Mouse (Mus musculus) hindbrain, embryonic 10.5 days (tissue): Measurements from ENCODE around the gene Notch1. TPM values are rescaled to one million over a fixed set of nuclear protein-coding genes. Genes with fewer than 3 reads are reported as not detected.

ENCODE experiments used
- DNase-seq: peaks from one replicate; pipeline ENCODE4 v3.0.0-alpha.2; 2017; ENCODE audit warnings: low spot score
- H3K27ac ChIP-seq: fragments of 300-500 bp; sonication (generic); 2 replicates; pipeline ENCODE4 v1.5.1; 2016; ENCODE audit warnings: mild to moderate bottlenecking, moderate library complexity
- H3K27me3 ChIP-seq: fragments of 300-500 bp; sonication (generic); 2 replicates; pipeline ENCODE4 v1.6.1; 2016; ENCODE audit warnings: mild to moderate bottlenecking; ENCODE audit not compliant: poor library complexity, insufficient read depth, severe bottlenecking
- H3K36me3 ChIP-seq: fragments of 300-500 bp; sonication (generic); 2 replicates; pipeline ENCODE4 v1.6.1; 2016; ENCODE audit warnings: mild to moderate bottlenecking, moderate library complexity
- H3K4me1 ChIP-seq: fragments of 300-500 bp; sonication (generic); replicated peaks from 2 replicates; pipeline ENCODE4 v1.6.1; 2016; ENCODE audit warnings: mild to moderate bottlenecking
- H3K4me3 ChIP-seq: fragments of 300-500 bp; sonication (generic); 2 replicates; pipeline ENCODE4 v1.5.1; 2016; ENCODE audit warnings: mild to moderate bottlenecking, moderate library complexity
- H3K9me3 ChIP-seq: fragments of 300-500 bp; sonication (generic); 2 replicates; pipeline ENCODE4 v1.6.1; 2016; ENCODE audit warnings: mild to moderate bottlenecking, moderate library complexity
- WGBS: fragments of 180-500 bp; shearing (Covaris S2); methylation state at CpG from one replicate; pipeline ENCODE4 v1.1.7; 2016; 5-methylcytosine and 5-hydroxymethylcytosine counted together
- polyA plus RNA-seq: library from polyadenylated mRNA; unstranded; fragments of >200 nt; fragmentation: Nextera tagmentation; extraction: Ambion mirVana; gene quantifications from 2 replicates; pipeline ENCODE4 v1.2.1, GENCODE M21; 2016

Notch1 gene
- polyA plus RNA-seq, result 39.1 and 46.4 TPM in 2 replicates

DNA sequence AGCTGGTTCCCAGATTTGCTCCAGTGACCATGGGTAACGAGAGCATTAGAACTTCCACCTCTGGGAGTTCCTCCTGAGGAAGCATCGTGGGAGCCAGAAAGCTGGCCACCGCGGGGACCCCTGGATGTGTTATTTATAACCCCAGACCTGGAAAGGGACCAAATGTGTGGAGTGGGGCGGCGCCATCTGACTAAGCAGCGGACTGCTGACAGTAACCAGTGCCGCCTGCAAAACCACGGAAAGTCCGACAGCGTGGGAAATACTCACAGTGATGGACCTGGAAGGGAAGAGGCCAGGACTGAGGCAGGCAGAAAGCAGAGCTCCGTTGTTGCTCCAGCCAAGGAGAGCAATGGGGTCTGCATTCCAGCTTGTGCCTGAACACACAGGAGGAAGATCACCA lies at the start of gene Notch1:
Gene Notch1, minus strand, starts transcription at position 389 of the 400 bp plus-strand sequence.
- peak; percentile 18 for DNase-seq
- H3K27ac ChIP-seq, result peak within 1 kb of the TSS; percentile 63; the same call in 1 of the 2 replicates

DNA sequence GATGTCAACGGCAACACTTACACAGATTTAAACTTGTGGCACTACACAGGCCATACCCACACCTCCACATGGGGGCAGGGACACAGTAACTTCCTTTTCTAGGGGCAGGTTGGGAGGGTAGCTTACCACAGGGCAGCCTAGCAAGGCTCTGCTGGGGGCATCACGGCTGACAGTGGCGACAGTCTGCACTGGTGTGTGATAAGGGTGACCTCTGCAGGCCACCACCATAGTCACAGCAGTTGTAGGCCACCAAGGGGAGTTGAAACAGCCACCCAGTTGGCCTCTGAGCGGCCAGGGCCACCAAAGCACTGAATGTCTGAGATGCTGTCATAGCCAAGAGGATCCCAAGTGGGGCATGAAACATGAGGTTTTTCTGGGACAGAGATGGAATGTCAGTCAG lies 49.8 kb upstream of the Notch1 start:
- no peak overlapping the region for H3K27ac ChIP-seq
- peaks cover 29% of the 10 kb centered on the region for H3K4me1 ChIP-seq
- no peaks in the 10 kb centered on the region for H3K36me3 ChIP-seq
- H3K9me3 ChIP-seq, result no peaks in the 10 kb centered on the region
- peak; percentile 69 for DNase-seq
- WGBS, result 20% methylated on average over 4 of the region's 4 CpGs
- no peak overlapping the region for H3K4me3 ChIP-seq
- H3K27me3 ChIP-seq, result no peaks in the 10 kb centered on the region; the same call in 1 of the 2 replicates

More for the DNA sequence above, at the start of gene Notch1:
- Histone ChIP-seq H3K9me3 (no peaks in the 10 kb centered on the region), H3K4me1 (peaks cover 42% of the 10 kb centered on the region), H3K27me3 (no peaks in the 10 kb centered on the region; the same call in 1 of the 2 replicates), H3K36me3 (no peaks in the 10 kb centered on the region), H3K4me3 (0 out of 2 replicates have a peak within 1 kb of the TSS, but pooled peaks have one; percentile 9)
- WGBS, result 61% methylated on average over 12 of the region's 12 CpGs

DNA sequence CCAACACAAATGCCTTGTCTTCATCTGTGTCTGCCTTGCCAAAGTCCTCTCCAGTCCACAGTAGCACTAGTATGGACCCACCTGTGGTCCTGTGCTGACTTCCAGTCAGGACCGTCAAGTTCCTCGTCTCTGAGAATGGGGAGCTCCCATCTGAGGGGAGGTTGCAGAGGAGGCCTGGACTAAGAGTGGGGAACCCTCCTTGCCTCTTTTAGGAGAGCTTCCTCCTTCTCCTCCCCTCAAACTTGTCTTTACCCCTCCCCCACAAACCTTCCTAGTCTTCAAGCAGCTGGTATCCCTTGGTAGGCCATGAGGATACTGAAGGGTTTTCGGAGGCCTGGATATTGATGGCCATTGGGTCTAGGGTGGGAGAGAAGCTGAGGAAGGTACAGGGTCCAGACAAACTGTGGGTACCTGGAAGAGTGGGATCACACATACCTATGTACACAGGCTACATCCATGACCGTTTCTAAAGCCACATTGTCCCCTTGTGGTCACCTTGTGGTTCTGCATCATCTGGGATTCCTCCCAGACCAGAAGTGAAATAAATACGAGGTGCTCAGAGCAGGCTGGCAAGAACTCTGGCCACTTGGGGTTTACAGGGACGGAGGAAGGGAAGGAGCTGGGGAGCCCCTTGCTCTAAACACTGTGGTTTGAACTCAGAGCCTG lies 45.0 kb upstream of the Notch1 start:
- DNase-seq, result peak; percentile 56
- Histone ChIP-seq H3K27ac (peak overlapping the region; percentile 74), H3K4me1 (peaks cover 44% of the 10 kb centered on the region), H3K36me3 (no peaks in the 10 kb centered on the region), H3K4me3 (no peak overlapping the region), H3K9me3 (no peaks in the 10 kb centered on the region), H3K27me3 (no peaks in the 10 kb centered on the region; the same call in 1 of the 2 replicates)
- 45% methylated on average over 6 of the region's 6 CpGs for WGBS

DNA sequence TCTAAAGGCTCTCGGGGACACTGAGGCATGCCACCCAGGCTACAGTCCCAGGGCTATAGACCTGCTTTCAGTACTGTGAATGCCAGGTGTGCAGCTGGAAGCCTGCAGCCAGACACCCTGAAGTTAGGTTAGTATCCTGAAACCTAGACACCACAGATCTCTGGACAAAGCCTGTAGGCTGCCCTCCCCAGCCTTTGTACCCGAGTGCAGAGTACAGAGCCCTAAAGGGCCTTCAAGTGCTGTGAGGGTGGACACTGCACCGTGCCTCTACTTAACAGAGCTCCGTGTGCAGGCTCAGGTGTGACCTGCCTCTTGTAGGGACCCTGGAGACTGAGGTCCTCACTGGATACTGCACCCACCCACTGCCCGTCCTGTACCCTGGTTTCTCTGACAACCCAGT lies 44.0 kb upstream of the Notch1 start:
- DNase-seq, result no peak
- Histone ChIP-seq H3K27me3 (no peaks in the 10 kb centered on the region; the same call in 1 of the 2 replicates), H3K4me3 (no peak overlapping the region), H3K27ac (peak overlapping the region; percentile 74), H3K9me3 (no peaks in the 10 kb centered on the region), H3K4me1 (peaks cover 38% of the 10 kb centered on the region), H3K36me3 (no peaks in the 10 kb centered on the region)
- 86% methylated on average over 5 of the region's 5 CpGs for WGBS

DNA sequence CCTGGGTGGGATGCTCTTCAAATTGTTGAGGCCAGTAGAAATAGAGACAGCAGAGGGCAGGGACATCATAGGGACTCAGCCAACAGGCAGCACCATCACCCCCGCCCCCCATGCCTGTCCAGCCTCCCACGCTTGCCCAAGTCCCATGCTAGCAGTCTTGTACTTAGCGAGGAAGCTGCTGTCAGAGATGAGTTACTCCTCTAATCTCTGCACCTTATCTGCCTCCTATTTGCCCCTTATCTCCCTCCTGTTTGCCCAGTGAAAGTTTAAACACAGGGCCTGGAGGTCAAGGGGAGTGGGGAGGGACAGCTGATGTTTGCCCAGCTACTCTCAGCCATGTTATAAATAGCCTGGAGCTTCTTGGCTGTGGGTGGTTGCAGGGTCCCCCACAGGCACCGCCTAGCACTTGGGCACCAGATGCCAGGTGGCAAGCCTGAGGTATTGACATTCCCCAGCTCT lies 40.1 kb upstream of the Notch1 start:
- no peaks in the 10 kb centered on the region for H3K9me3 ChIP-seq
- no peak overlapping the region for H3K4me3 ChIP-seq
- DNase-seq, result no peak
- 65% methylated on average over 4 of the region's 4 CpGs for WGBS
- H3K27me3 ChIP-seq, result no peaks in the 10 kb centered on the region; the same call in 1 of the 2 replicates
- H3K27ac ChIP-seq, result peak overlapping the region; percentile 46; the same call in 1 of the 2 replicates
- H3K4me1 ChIP-seq, result peaks cover 41% of the 10 kb centered on the region
- no peaks in the 10 kb centered on the region for H3K36me3 ChIP-seq

DNA sequence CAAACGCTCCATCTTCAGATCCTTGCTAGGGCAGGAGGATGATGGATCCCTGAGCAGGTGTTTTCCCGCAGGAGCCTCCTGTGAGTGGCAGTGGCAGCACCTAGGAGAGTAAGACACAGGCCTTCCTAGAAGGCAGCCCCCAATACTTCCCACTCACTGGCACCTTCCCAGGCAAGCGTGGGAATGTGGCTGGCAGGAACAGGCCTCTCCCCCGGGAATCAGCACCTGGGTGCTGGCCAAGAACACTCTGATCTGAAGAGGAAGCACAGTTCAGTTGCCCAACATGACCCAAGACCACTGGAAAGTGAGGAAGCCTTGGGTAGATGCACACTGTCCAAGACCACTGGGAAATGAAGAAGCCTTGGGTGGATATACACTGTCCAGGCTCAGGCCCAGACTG lies 38.6 kb upstream of the Notch1 start:
- Histone ChIP-seq H3K4me3 (no peak overlapping the region), H3K4me1 (peaks cover 34% of the 10 kb centered on the region), H3K27me3 (no peaks in the 10 kb centered on the region; the same call in 1 of the 2 replicates), H3K36me3 (no peaks in the 10 kb centered on the region), H3K27ac (0 out of 2 replicates have a peak overlapping the region, but pooled peaks have one; percentile 46), H3K9me3 (no peaks in the 10 kb centered on the region)
- WGBS, result 85% methylated on average over 4 of the region's 4 CpGs
- DNase-seq, result no peak

DNA sequence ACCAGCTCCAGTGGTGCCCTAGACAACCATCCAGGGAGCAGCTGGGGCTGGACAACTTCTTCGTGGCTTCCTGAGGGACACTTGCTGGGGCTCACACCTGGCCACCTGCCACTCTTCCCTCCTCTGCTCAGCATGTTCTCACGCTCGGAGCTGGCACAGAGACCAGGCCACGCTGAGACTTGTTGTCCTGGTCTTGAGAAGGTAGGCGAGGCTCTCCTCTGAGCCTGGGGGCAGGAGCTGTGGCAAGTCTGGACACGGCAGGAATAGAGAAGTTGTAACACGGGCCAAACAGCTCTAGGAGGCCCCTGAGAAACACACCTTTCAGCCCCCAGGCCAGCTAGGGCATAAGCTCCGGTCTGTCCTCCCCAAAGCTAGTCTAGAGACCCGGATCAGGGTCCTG lies 37.4 kb upstream of the Notch1 start:
- Histone ChIP-seq H3K36me3 (no peaks in the 10 kb centered on the region), H3K27ac (peak overlapping the region; percentile 23; the same call in 1 of the 2 replicates), H3K9me3 (no peaks in the 10 kb centered on the region), H3K4me3 (no peak overlapping the region), H3K27me3 (no peaks in the 10 kb centered on the region; the same call in 1 of the 2 replicates), H3K4me1 (peaks cover 36% of the 10 kb centered on the region)
- DNase-seq, result no peak
- WGBS, result 84% methylated on average over 9 of the region's 9 CpGs

DNA sequence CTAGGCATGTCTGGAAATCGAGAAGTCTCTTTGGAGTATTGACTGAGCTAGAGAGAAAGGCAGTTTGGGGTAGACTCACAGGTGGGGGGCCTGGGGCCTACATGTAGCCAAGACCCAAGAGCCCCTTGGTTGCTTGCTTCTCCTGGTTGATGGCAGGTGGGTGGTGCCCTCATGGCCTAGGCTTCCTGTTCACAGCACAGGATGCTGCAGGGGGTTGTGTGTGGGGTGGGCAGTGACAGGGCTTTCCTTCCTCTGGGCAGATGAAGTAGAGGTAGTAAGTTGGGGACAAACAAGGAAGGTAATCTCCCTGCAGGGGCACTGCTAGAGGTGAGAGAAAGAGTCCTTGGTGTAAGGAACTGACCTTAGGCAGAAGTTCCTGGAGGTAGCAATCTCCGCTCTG lies 35.6 kb upstream of the Notch1 start:
- 87% methylated on average over 2 of the region's 2 CpGs for WGBS
- H3K4me1 ChIP-seq, result peaks cover 53% of the 10 kb centered on the region
- no peak overlapping the region for H3K4me3 ChIP-seq
- H3K27ac ChIP-seq, result no peak overlapping the region
- H3K36me3 ChIP-seq, result no peaks in the 10 kb centered on the region
- DNase-seq, result no peak
- no peaks in the 10 kb centered on the region for H3K9me3 ChIP-seq
- H3K27me3 ChIP-seq, result no peaks in the 10 kb centered on the region; the same call in 1 of the 2 replicates

DNA sequence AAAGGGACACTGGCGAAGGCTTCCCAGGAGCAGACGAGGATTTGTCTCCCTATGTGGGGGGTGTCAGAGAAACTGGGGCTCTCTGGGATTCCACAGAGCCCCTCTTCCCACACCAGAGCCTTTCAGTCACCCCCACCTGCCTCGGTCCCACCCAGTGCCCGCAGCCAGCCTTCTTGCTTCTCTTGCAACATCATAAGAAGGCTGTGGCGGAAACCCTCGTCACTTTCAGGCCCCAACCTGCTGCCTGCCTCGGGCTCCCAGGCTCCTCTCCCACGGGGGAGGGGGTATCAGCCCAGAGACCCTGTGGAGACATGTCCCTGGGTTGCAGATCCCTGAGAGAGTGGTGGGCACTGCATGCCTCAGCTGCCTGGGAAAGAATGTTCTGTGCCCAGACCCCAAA lies 35.0 kb upstream of the Notch1 start:
- Histone ChIP-seq H3K9me3 (no peaks in the 10 kb centered on the region), H3K36me3 (no peaks in the 10 kb centered on the region), H3K27ac (peak overlapping the region; percentile 57; the same call in 1 of the 2 replicates), H3K4me1 (peaks cover 53% of the 10 kb centered on the region), H3K4me3 (no peak overlapping the region), H3K27me3 (no peaks in the 10 kb centered on the region; the same call in 1 of the 2 replicates)
- WGBS, result 79% methylated on average over 8 of the region's 8 CpGs
- no peak for DNase-seq

DNA sequence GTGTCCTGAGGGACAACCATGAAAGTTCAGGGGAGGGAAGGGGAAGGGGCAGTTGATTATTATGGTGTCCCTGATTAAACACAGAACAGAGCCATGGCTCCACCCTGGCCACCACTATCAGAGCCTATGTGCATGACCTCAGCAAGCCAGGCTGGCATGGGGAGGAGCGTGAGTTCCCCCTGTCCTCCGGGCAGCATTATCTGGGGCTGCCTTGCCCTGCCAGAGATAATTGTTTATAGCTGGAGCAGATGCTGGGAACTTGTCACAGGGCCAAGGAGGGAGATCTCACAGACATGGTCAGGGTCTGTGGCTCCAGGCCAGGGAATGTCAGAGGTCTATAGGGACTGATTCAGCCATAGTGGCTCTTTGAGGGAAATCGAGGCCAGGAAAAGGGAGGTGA lies 34.3 kb upstream of the Notch1 start:
- H3K27ac ChIP-seq, result no peak overlapping the region
- 93% methylated on average over 3 of the region's 3 CpGs for WGBS
- H3K4me3 ChIP-seq, result no peak overlapping the region
- no peak for DNase-seq
- H3K9me3 ChIP-seq, result no peaks in the 10 kb centered on the region
- H3K27me3 ChIP-seq, result no peaks in the 10 kb centered on the region; the same call in 1 of the 2 replicates
- H3K4me1 ChIP-seq, result peaks cover 54% of the 10 kb centered on the region
- H3K36me3 ChIP-seq, result no peaks in the 10 kb centered on the region

DNA sequence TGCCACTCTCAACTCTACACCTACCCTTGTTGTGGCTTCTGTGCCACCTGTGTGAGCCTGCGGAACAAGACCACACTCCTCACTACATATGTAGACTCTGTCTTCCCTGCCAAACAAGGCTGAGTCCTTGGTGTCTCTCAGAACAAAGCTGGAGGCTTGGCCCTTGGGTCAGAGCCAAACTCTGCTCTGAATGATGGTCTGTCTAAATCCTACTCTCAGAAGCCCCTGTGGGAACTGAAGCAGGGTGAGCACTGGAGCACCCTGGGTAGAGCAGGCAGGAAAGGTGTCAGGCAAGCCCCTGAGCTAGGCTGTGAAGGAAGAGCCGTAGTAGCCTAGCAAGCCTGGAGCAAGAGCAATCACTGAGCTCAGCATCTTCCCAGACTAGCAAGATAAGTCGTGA lies 33.7 kb upstream of the Notch1 start:
- no peak for DNase-seq
- Histone ChIP-seq H3K4me1 (peaks cover 54% of the 10 kb centered on the region), H3K27ac (peak overlapping the region; percentile 66), H3K27me3 (no peaks in the 10 kb centered on the region; the same call in 1 of the 2 replicates), H3K36me3 (no peaks in the 10 kb centered on the region), H3K9me3 (no peaks in the 10 kb centered on the region), H3K4me3 (no peak overlapping the region)
- 87% methylated on average over 3 of the region's 3 CpGs for WGBS

DNA sequence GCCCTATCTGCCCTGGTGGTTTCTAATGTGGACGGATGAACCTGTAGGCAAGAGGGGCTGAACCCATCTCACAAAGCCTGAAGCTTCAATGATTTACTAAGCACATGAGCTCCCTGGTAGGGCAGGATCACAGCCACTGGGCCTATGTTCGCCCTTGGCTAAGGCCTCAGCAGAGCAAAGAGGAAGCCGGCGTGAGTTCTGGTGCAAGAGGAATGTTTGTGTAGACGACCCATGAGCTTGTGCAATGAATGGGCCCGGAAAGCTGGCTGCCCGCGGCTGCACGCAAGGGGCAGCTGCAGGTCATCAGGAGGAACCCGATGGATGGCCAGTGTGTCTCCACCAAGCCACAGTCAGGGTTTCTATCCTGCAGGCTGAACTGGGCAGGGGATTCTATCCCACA lies 33.3 kb upstream of the Notch1 start:
- Histone ChIP-seq H3K9me3 (no peaks in the 10 kb centered on the region), H3K27me3 (no peaks in the 10 kb centered on the region; the same call in 1 of the 2 replicates), H3K4me3 (no peak overlapping the region), H3K36me3 (no peaks in the 10 kb centered on the region), H3K4me1 (peaks cover 54% of the 10 kb centered on the region), H3K27ac (peak overlapping the region; percentile 66)
- 91% methylated on average over 10 of the region's 10 CpGs for WGBS
- no peak for DNase-seq

DNA sequence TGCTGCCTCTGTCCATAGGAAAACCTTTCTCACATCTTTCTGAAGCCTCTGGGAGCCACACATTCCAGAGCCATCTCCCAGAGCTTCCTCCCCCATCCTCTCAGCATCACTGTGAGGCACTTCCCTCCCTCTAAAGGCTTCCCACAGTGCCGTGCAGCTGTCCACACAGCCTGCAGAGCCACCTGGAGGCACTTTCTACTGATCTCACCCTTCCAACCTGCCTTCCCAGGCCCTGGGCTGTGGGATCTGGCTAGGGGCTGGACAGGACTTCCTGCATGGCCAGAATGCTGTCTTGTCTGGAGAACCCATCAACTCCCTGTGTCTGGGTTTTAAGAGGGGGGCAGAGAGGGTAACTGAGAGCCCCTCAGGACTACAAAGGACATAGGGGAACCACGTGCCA lies 31.0 kb upstream of the Notch1 start:
- no peaks in the 10 kb centered on the region for H3K27me3 ChIP-seq
- 0 out of 2 replicates have a peak overlapping the region, but pooled peaks have one; percentile 4 for H3K4me3 ChIP-seq
- 20% methylated on average over 2 of the region's 2 CpGs for WGBS
- DNase-seq, result peak; percentile 55
- peaks cover 66% of the 10 kb centered on the region for H3K4me1 ChIP-seq
- no peaks in the 10 kb centered on the region for H3K9me3 ChIP-seq
- H3K36me3 ChIP-seq, result no peaks in the 10 kb centered on the region
- H3K27ac ChIP-seq, result peak overlapping the region; percentile 73
